Mouse (Mus musculus) lung, postnatal 0 days (tissue): ENCODE data around the gene Etnppl. TPM values are rescaled to one million over a fixed set of nuclear protein-coding genes. Genes with fewer than 3 reads are reported as not detected.

Source experiments
- ATAC-seq: fragments of 200-750 bp; cut with Nextera tagmentation; 2 replicates; pipeline ENCODE4 v1.8.0; 2017; ENCODE audit warnings: moderate library complexity
- DNase-seq: peaks from one replicate; pipeline ENCODE4 v3.0.0-alpha.2; 2016; ENCODE audit warnings: low spot score
- H3K27ac ChIP-seq: fragments of 300-500 bp; sonication (generic); 2 replicates; pipeline ENCODE4 v1.5.1; 2014; ENCODE audit warnings: antibody characterized with exemption, mild to moderate bottlenecking, low read length, mixed read lengths
- H3K27me3 ChIP-seq: fragments of 300-500 bp; sonication (generic); replicated peaks from 2 replicates; pipeline ENCODE4 v1.6.1; 2014; ENCODE audit warnings: low read length, mixed read lengths; ENCODE audit not compliant: insufficient read depth
- H3K36me3 ChIP-seq: fragments of 300-500 bp; sonication (generic); 2 replicates; pipeline ENCODE4 v1.6.1; 2014; ENCODE audit warnings: low read length, mixed read lengths; ENCODE audit not compliant: insufficient read depth
- H3K4me1 ChIP-seq: fragments of 300-500 bp; sonication (generic); 2 replicates; pipeline ENCODE4 v1.6.1; 2014; ENCODE audit warnings: antibody characterized with exemption, low read depth, low read length, mixed read lengths; ENCODE audit not compliant: insufficient read depth
- H3K4me2 ChIP-seq: fragments of 300-500 bp; sonication (generic); replicated peaks from 2 replicates; pipeline ENCODE4 v1.6.1; 2014; ENCODE audit warnings: low read depth, mild to moderate bottlenecking, low read length, moderate library complexity, mixed read lengths
- H3K4me3 ChIP-seq: fragments of 300-500 bp; sonication (generic); 2 replicates; pipeline ENCODE4 v1.5.1; 2014; ENCODE audit warnings: low read depth, low read length
- H3K9ac ChIP-seq: fragments of 300-500 bp; sonication (generic); replicated peaks from 2 replicates; pipeline ENCODE4 v1.6.1; 2014; ENCODE audit warnings: low read depth, mild to moderate bottlenecking
- H3K9me3 ChIP-seq: fragments of 300-500 bp; sonication (generic); 2 replicates; pipeline ENCODE4 v1.6.1; 2016; ENCODE audit warnings: low read length, mixed read lengths
- CTCF ChIP-seq: IDR thresholded peaks from 2 replicates; pipeline ENCODE4 v1.5.1; 2016; ENCODE audit warnings: antibody characterized with exemption, mild to moderate bottlenecking
- EP300 ChIP-seq: IDR thresholded peaks from 2 replicates; pipeline ENCODE4 v1.6.1; 2016; ENCODE audit warnings: antibody characterized with exemption, mild to moderate bottlenecking, control low read depth
- WGBS: fragments of 180-500 bp; shearing (Covaris S2); extraction: QIAGEN DNeasy Blood & Tissue Kit; methylation state at CpG from one replicate; pipeline ENCODE4 v1.1.7; 2014; 5-methylcytosine and 5-hydroxymethylcytosine counted together
- polyA plus RNA-seq: library from polyadenylated mRNA; unstranded; fragments of >200 nt; fragmentation: Nextera tagmentation; extraction: Ambion mirVana; gene quantifications from 2 replicates; pipeline ENCODE4 v1.2.1, GENCODE M21; 2015

Gene Etnppl
- polyA plus RNA-seq, 1 experiment from 2014 or later = not detected

DNA sequence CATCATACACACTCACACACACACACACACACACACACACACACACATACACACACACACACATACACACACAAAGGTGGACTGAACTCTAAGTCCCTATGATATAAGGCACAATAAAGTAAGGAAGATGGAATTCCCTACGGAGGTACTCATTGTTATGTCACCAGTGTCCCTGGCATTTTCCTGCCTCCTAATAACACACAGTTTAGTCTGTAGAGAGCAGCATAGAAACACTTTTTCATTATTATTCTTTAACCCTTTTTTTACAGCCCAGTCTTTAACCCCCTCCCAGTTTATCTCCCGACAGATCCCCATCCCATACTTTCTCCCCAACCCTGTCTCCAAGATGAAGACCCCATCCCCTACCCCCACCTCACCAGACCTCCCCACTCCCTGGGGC lies 35.7 kb upstream of the Etnppl start:
- no peak for ATAC-seq
- Histone ChIP-seq H3K9ac (no peak overlapping the region), H3K27me3 (no peaks in the 10 kb centered on the region), H3K36me3 (no peaks in the 10 kb centered on the region), H3K4me1 (no peaks in the 10 kb centered on the region), H3K27ac (no peak overlapping the region), H3K4me3 (no peak overlapping the region), H3K9me3 (no peaks in the 10 kb centered on the region), H3K4me2 (no peak overlapping the region)
- WGBS = 74% methylated on average over 2 of the region's 2 CpGs
- TF ChIP-seq CTCF (no peak), EP300 (no peak)
- DNase-seq = no peak

GRCm38 (mm10) chr3:130582903-130583664 lies 34.2 kb upstream of the Etnppl start:
- Histone ChIP-seq H3K4me2 (no peak overlapping the region), H3K4me3 (no peak overlapping the region), H3K9ac (no peak overlapping the region), H3K27me3 (no peaks in the 10 kb centered on the region), H3K4me1 (no peaks in the 10 kb centered on the region), H3K27ac (no peak overlapping the region), H3K36me3 (no peaks in the 10 kb centered on the region), H3K9me3 (no peaks in the 10 kb centered on the region)
- DNase-seq = no peak
- TF ChIP-seq EP300 (no peak), CTCF (no peak)
- no peak for ATAC-seq
- WGBS = 84% methylated on average over 13 of the region's 13 CpGs

DNA sequence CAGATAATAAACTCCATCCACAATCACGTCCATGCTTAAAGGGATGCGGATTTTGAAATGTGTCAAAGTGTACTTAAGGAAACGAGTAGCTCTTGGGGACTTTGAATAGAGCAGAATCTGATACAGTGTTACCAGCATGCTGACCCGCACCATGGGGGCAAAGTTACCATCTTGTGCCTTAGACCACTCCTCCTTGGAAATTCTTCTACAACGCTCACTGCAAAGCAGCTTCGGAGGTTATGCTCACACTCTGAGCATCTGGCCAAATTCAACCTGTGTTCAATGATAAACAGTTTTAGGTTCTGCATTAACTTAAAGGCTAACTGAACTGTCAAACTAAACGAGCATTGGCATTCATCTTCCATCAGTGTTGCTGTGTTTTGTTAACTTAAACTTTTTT lies 33.2 kb upstream of the Etnppl start:
- Histone ChIP-seq H3K4me2 (no peak overlapping the region), H3K9me3 (no peaks in the 10 kb centered on the region), H3K27me3 (no peaks in the 10 kb centered on the region), H3K27ac (no peak overlapping the region), H3K9ac (no peak overlapping the region), H3K36me3 (no peaks in the 10 kb centered on the region), H3K4me1 (no peaks in the 10 kb centered on the region), H3K4me3 (no peak overlapping the region)
- 77% methylated on average over 7 of the region's 7 CpGs for WGBS
- ATAC-seq (no peak), DNase-seq (no peak)
- TF ChIP-seq EP300 (no peak), CTCF (no peak)

GRCm38 (mm10) chr3:130595050-130595449 lies 22.2 kb upstream of the Etnppl start:
- 44% methylated on average over 8 of the region's 8 CpGs for WGBS
- no peak overlapping the region for H3K27ac ChIP-seq
- H3K36me3 ChIP-seq = no peaks in the 10 kb centered on the region
- no peaks in the 10 kb centered on the region for H3K9me3 ChIP-seq
- no peaks in the 10 kb centered on the region for H3K4me1 ChIP-seq
- no peak overlapping the region for H3K9ac ChIP-seq
- no peak for TF ChIP-seq EP300
- TF ChIP-seq CTCF = no peak
- DNase-seq = no peak
- ATAC-seq = no peak
- no peaks in the 10 kb centered on the region for H3K27me3 ChIP-seq
- H3K4me2 ChIP-seq = no peak overlapping the region
- no peak overlapping the region for H3K4me3 ChIP-seq

DNA sequence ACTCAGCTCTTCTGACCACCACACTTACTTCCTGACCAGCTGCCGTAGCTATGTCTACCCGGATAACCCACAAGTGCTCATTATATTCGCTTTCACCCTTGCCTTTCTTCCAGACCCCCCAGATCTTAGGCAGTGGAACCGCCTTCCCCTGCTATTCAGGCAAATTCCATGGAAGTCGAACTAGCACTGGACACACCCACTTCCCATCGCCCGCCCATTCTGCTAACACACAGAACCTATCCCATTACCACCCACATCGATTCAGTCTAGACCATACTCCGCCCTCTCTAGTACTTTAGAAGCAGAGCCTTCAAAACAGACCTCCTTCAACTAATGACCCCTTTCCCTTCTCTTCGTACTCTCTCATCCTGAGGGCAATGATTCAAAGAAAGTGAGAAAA lies 15.8 kb upstream of the Etnppl start:
- Histone ChIP-seq H3K27me3 (no peaks in the 10 kb centered on the region), H3K27ac (no peak overlapping the region), H3K9me3 (no peaks in the 10 kb centered on the region), H3K9ac (no peak overlapping the region), H3K4me3 (no peak overlapping the region), H3K36me3 (no peaks in the 10 kb centered on the region), H3K4me1 (no peaks in the 10 kb centered on the region), H3K4me2 (no peak overlapping the region)
- no peak for DNase-seq
- no peak for ATAC-seq
- no peak for TF ChIP-seq EP300
- 61% methylated on average over 10 of the region's 10 CpGs for WGBS

GRCm38 (mm10) chr3:130607924-130608323 lies 9.3 kb upstream of the Etnppl start:
- H3K9me3 ChIP-seq = no peaks in the 10 kb centered on the region
- no peak overlapping the region for H3K4me3 ChIP-seq
- H3K4me2 ChIP-seq = no peak overlapping the region
- H3K4me1 ChIP-seq = no peaks in the 10 kb centered on the region
- no peak overlapping the region for H3K27ac ChIP-seq
- TF ChIP-seq CTCF (peak; percentile 69), EP300 (no peak)
- no peak overlapping the region for H3K9ac ChIP-seq
- no peaks in the 10 kb centered on the region for H3K27me3 ChIP-seq
- 65% methylated on average over 2 of the region's 2 CpGs for WGBS
- peak; percentile 62 for DNase-seq
- ATAC-seq = 0 out of 2 replicates have a peak, but pooled peaks have one; percentile 23
- no peaks in the 10 kb centered on the region for H3K36me3 ChIP-seq

DNA sequence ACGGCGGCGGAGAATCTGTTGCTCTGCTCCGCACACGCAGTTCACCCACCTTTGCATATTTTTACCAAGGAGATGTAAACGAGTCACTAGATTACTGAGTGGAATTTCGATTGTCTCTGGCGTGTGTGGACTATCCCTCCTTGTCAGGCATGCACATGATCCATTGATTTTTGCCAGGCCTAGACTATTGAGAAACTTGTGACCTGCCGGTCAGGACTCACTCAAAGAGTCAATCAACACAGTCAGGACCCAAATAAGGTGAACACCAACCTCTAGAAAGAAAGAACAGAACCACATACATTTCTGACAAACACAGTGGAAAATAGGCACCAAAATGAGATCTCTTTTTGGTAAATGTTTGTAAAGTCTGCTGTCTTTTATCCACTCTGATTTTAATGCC lies 2.8 kb upstream of the Etnppl start:
- no peak for TF ChIP-seq EP300
- no peak for TF ChIP-seq CTCF
- H3K4me3 ChIP-seq = no peak overlapping the region
- WGBS = 75% methylated on average over 9 of the region's 9 CpGs
- DNase-seq (no peak), ATAC-seq (no peak)
- H3K36me3 ChIP-seq = no peaks in the 10 kb centered on the region
- no peak overlapping the region for H3K4me2 ChIP-seq
- no peaks in the 10 kb centered on the region for H3K4me1 ChIP-seq
- no peaks in the 10 kb centered on the region for H3K27me3 ChIP-seq
- no peak overlapping the region for H3K9ac ChIP-seq
- H3K9me3 ChIP-seq = no peaks in the 10 kb centered on the region
- no peak overlapping the region for H3K27ac ChIP-seq
